Mouse (Mus musculus): ENCODE results near the gene Hemgn. TPM values are rescaled to one million over a fixed set of nuclear protein-coding genes. Genes with fewer than 3 reads are reported as not detected.

Gene Hemgn
- total RNA-seq, 2 experiments from 2014 or later, result 3.4 to 6.7 TPM

GRCm38 (mm10) chr4:46356351-46357133, 56.8 kb downstream of the Hemgn start:
- DNase-seq, result peak; percentile 81

GRCm38 (mm10) chr4:46353045-46353444, 60.3 kb downstream of the Hemgn start:
- no peak for DNase-seq

- no peak for DNase-seq
Observed at GRCm38 (mm10) chr4:46349530-46349929, 63.8 kb downstream of the Hemgn start.

GRCm38 (mm10) chr4:46348897-46349296, 64.4 kb downstream of the Hemgn start:
- no peak for DNase-seq

GRCm38 (mm10) chr4:46347580-46348515, 65.5 kb downstream of the Hemgn start:
- DNase-seq, result no peak

GRCm38 (mm10) chr4:46347141-46347540, 66.2 kb downstream of the Hemgn start:
- no peak for DNase-seq

GRCm38 (mm10) chr4:46346221-46346620, 67.1 kb downstream of the Hemgn start:
- no peak for DNase-seq

GRCm38 (mm10) chr4:46345773-46346100, 67.6 kb downstream of the Hemgn start:
- no peak for DNase-seq

GRCm38 (mm10) chr4:46345056-46345772, 68.1 kb downstream of the Hemgn start:
- no peak for DNase-seq

- peak; percentile 28 for DNase-seq
Observed at GRCm38 (mm10) chr4:46344288-46344687, 69.0 kb downstream of the Hemgn start.

Other genes starting within 250 kb of the Hemgn start
- 10 to 100 TPM; 19.0 to 24.2 TPM for gene Xpa, start 217.2 kb downstream of the Hemgn start, total RNA-seq (2021)
- not detected for gene Foxe1, start 69.9 kb downstream of the Hemgn start, total RNA-seq (2021)
- gene Trmo, start 24.1 kb downstream of the Hemgn start, total RNA-seq (2021), result 1 to 10 TPM; 5.5 to 7.3 TPM
- 100 to 1,000 TPM; 136 to 141 TPM for gene Anp32b, start 37.4 kb upstream of the Hemgn start, total RNA-seq (2021)
- gene Nans, start 75.7 kb upstream of the Hemgn start, total RNA-seq (2021), result 10 to 100 TPM; 38.3 to 41.0 TPM
- 1 to 10 TPM; 5.1 to 8.7 TPM for gene Trim14, start 122.6 kb upstream of the Hemgn start, total RNA-seq (2021)
- gene Coro2a, start 188.7 kb upstream of the Hemgn start, total RNA-seq (2021), result 1 to 10 TPM; 3.0 to 4.3 TPM
- 1 to 10 TPM; 2.2 to 3.7 TPM for gene Tbc1d2, start 236.7 kb upstream of the Hemgn start, total RNA-seq (2021)

All from adrenal gland, postnatal 10 days (tissue).